Mouse (Mus musculus) B cell, adult 2 months (primary cell): ENCODE results near the gene Rbm5.

Experiments
- DNase-seq, 2 experiments: peaks; one replicate each; pipeline ENCODE4 v3.0.0; 2022

Gene Rbm5

GRCm38 (mm10) chr9:107699376-107699980 lies 71.3 kb downstream of the Rbm5 start:
- DNase-seq: no peak

GRCm38 (mm10) chr9:107698611-107699190 lies 72.1 kb downstream of the Rbm5 start:
- DNase-seq: no peak

- DNase-seq: no peak
Measured at GRCm38 (mm10) chr9:107697811-107698521, 72.8 kb downstream of the Rbm5 start.

- DNase-seq: no peak
Measured at GRCm38 (mm10) chr9:107696845-107697610, 73.8 kb downstream of the Rbm5 start.

- DNase-seq: no peak
Measured at GRCm38 (mm10) chr9:107696106-107696479, 74.7 kb downstream of the Rbm5 start.

GRCm38 (mm10) chr9:107695441-107696105 lies 75.2 kb downstream of the Rbm5 start:
- DNase-seq: no peak

- DNase-seq: no peak
Measured at GRCm38 (mm10) chr9:107694627-107695026, 76.2 kb downstream of the Rbm5 start.

- DNase-seq: no peak
Measured at GRCm38 (mm10) chr9:107693433-107693987, 77.3 kb downstream of the Rbm5 start.

GRCm38 (mm10) chr9:107692785-107693184 lies 78.0 kb downstream of the Rbm5 start:
- no peak for DNase-seq

GRCm38 (mm10) chr9:107690391-107690790 lies 80.4 kb downstream of the Rbm5 start:
- DNase-seq: no peak
